Mouse (Mus musculus) kidney, embryonic 14.5 days (tissue): ENCODE results near the gene Methig1. TPM values are rescaled to one million over a fixed set of nuclear protein-coding genes. Genes with fewer than 3 reads are reported as not detected.
"Not testable (repeated sequence)": the region's sequence is repeated elsewhere in the genome, so short reads cannot be mapped to it uniquely, and the experiment has no call there.

Experiments used
- ATAC-seq: fragments of 200-750 bp; cut with Nextera tagmentation; 2 replicates; pipeline ENCODE4 v1.8.0; 2017; ENCODE audit warnings: moderate number of reproducible peaks, mild to moderate bottlenecking, moderate TSS enrichment, moderate library complexity; ENCODE audit not compliant: low FRiP score, low TSS enrichment
- H3K27ac ChIP-seq: fragments of 300-500 bp; sonication (generic); 2 replicates; pipeline ENCODE4 v1.5.1; 2014; ENCODE audit warnings: low read depth, mild to moderate bottlenecking, low read length, moderate library complexity, mixed read lengths
- H3K27me3 ChIP-seq: fragments of 300-500 bp; sonication (generic); 2 replicates; pipeline ENCODE4 v1.6.1; 2014; ENCODE audit warnings: mild to moderate bottlenecking, low read length; ENCODE audit not compliant: control insufficient read depth, insufficient read depth
- H3K36me3 ChIP-seq: fragments of 300-500 bp; sonication (generic); 2 replicates; pipeline ENCODE4 v1.6.1; 2014; ENCODE audit warnings: low read length, mixed read lengths; ENCODE audit not compliant: control insufficient read depth, insufficient read depth
- H3K4me1 ChIP-seq: fragments of 300-500 bp; sonication (generic); 2 replicates; pipeline ENCODE4 v1.6.1; 2014; ENCODE audit warnings: low read length, mixed read lengths; ENCODE audit not compliant: control insufficient read depth, insufficient read depth
- H3K4me2 ChIP-seq: fragments of 300-500 bp; sonication (generic); replicated peaks from 2 replicates; pipeline ENCODE4 v1.6.1; 2014; ENCODE audit warnings: low read depth, mild to moderate bottlenecking, low read length
- H3K4me3 ChIP-seq: fragments of 300-500 bp; sonication (generic); 2 replicates; pipeline ENCODE4 v1.5.1; 2014; ENCODE audit warnings: mild to moderate bottlenecking, low read length
- H3K9ac ChIP-seq: fragments of 300-500 bp; sonication (generic); 2 replicates; pipeline ENCODE4 v1.6.1; 2014; ENCODE audit warnings: low read depth, mild to moderate bottlenecking, low read length, moderate library complexity
- H3K9me3 ChIP-seq: fragments of 300-500 bp; sonication (generic); 2 replicates; pipeline ENCODE4 v1.6.1; 2016; ENCODE audit warnings: low read length; ENCODE audit not compliant: control insufficient read depth
- WGBS: fragments of 180-500 bp; shearing (Covaris S2); extraction: QIAGEN DNeasy Blood & Tissue Kit; methylation state at CpG from one replicate; pipeline ENCODE4 v1.1.7; 2014; 5-methylcytosine and 5-hydroxymethylcytosine counted together
- polyA plus RNA-seq: library from polyadenylated mRNA; unstranded; fragments of >200 nt; fragmentation: Nextera tagmentation; extraction: Ambion mirVana; gene quantifications from 2 replicates; pipeline ENCODE4 v1.2.1, GENCODE M21; 2014

Gene Methig1
- polyA plus RNA-seq, 1 experiment from 2014 or later: 0.27 TPM

DNA sequence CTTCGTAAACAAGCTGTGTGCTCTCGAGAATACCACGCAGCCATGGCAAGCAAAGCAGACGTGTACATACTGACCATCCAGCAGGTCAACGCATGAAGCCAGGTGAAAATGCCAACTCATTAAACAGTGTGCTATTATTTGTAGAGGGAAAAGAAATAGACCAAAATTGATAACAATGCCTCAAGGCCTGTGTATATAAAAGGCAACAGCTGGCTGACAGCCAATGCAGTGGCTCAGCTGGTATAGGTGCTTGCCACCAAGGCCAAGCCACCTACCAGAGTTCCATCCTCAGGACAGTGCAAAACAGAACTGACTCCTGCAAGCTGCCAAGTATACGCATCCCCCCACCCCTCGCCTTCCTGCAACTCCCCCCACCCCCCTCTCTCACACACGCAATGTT lies 62.7 kb downstream of the Methig1 start:
- 92% methylated on average over 8 of the region's 8 CpGs for WGBS
- Histone ChIP-seq H3K36me3 (peaks cover 4% of the 10 kb centered on the region), H3K9me3 (no peaks in the 10 kb centered on the region), H3K27me3 (no peaks in the 10 kb centered on the region), H3K4me1 (peaks cover 24% of the 10 kb centered on the region), H3K4me2 (no peak overlapping the region), H3K4me3 (no peak overlapping the region), H3K9ac (no peak overlapping the region), H3K27ac (no peak overlapping the region)
- ATAC-seq: no peak

DNA sequence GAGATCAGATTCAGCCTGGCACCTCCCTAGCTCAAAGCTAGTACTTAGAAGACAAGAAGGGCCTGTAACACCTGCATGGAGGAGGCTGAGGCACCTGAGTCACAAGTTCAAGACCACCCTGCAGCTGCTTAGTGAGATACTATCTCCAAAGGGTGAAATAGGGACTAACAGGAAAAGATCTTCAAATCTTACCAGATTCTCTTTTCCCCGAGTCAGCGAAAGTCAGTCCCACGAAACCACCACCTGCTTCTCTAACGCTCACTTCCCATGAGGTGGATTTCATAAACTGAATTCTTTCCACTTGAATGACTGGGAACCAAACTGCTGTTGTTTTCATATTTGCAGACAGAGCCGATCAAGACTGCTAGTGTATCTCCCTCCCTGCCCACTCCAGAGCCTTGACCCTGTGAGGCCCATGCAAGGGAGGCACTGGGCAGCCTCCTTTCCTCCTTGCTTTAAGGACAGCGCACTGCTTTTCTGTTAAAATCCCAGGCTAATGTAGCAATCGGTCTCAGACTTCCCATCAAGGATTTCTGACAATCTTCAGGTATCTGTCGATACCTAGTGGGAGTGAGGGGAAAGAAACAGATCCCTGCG lies 65.0 kb downstream of the Methig1 start:
- Histone ChIP-seq H3K4me3 (no peak overlapping the region), H3K9me3 (no peaks in the 10 kb centered on the region), H3K27me3 (no peaks in the 10 kb centered on the region), H3K9ac (no peak overlapping the region), H3K4me1 (peaks cover 34% of the 10 kb centered on the region), H3K27ac (peak overlapping the region; percentile 6; the same call in 1 of the 2 replicates), H3K4me2 (no peak overlapping the region), H3K36me3 (no peaks in the 10 kb centered on the region)
- ATAC-seq: no peak
- WGBS: 70% methylated on average over 9 of the region's 9 CpGs

DNA sequence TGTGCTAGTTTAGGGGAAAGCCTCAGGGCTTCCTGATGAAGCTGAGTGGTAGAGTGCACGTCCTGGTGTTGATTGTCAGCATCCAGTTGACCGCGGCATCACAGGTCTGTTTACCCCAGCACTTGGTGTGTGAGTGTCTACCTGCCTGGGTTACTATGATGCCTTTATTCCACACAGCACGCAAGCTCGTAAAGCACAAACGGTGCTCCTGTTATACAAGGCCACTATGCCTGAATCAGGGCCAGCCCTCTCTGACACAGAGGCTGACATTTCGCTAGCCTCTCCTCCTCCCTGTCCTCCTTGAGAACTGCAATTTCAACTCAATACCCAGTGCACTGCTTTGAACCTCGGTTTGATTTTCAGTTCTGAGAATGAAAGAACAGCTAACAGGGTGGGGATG lies 66.4 kb downstream of the Methig1 start:
- Histone ChIP-seq H3K4me3 (no peak overlapping the region), H3K36me3 (no peaks in the 10 kb centered on the region), H3K4me1 (peaks cover 43% of the 10 kb centered on the region), H3K4me2 (no peak overlapping the region), H3K9ac (no peak overlapping the region), H3K9me3 (no peaks in the 10 kb centered on the region), H3K27ac (no peak overlapping the region), H3K27me3 (0 out of 2 replicates have a peak, but pooled peaks cover 3% of the 10 kb centered on the region)
- 59% methylated on average over 8 of the region's 8 CpGs for WGBS
- no peak for ATAC-seq

DNA sequence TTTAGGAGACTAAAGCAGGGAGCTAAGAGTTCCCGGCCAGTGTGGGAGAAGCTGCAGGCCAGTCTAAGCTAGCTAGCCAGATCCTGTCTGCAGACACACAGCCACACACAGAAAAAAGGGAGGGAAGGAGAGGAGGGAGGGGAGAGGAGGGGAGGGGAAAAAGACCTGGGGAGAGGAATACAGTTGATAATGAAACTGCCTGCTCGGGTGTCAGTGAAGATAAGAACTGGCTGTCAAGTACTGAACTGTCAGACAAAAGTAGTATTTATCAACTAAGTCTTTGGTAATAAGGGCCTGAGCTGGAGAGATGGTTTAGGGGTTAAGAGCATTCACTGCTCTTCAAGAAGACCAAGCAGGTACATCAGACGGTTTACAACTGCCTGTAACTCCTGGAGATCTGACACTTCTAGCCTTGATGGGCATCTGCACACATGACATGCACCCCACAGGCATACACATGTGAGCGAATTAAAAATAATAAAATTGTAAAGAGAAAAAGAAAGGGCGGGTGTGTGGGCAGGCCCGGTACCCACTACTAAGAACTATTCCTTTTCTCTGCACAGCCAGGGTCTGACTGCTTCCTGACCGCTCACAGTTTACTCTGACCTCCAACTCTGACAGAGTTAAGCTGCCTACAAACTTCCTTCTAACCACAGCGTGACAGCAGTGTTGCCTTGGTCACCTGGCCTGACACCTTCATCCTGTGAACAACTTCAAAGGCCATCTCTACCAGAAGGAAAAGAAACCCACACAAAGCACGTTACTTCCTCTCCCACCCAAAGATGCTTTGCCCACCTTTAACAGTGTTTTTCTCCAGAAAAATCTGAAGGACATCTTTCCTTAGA lies 67.2 kb downstream of the Methig1 start:
- WGBS: 58% methylated on average over 9 of the region's 9 CpGs
- Histone ChIP-seq H3K4me3 (no peak overlapping the region), H3K36me3 (no peaks in the 10 kb centered on the region), H3K27me3 (0 out of 2 replicates have a peak, but pooled peaks cover 3% of the 10 kb centered on the region), H3K4me2 (no peak overlapping the region), H3K4me1 (peaks cover 46% of the 10 kb centered on the region), H3K9ac (no peak overlapping the region), H3K9me3 (no peaks in the 10 kb centered on the region), H3K27ac (no peak overlapping the region)
- no peak for ATAC-seq

DNA sequence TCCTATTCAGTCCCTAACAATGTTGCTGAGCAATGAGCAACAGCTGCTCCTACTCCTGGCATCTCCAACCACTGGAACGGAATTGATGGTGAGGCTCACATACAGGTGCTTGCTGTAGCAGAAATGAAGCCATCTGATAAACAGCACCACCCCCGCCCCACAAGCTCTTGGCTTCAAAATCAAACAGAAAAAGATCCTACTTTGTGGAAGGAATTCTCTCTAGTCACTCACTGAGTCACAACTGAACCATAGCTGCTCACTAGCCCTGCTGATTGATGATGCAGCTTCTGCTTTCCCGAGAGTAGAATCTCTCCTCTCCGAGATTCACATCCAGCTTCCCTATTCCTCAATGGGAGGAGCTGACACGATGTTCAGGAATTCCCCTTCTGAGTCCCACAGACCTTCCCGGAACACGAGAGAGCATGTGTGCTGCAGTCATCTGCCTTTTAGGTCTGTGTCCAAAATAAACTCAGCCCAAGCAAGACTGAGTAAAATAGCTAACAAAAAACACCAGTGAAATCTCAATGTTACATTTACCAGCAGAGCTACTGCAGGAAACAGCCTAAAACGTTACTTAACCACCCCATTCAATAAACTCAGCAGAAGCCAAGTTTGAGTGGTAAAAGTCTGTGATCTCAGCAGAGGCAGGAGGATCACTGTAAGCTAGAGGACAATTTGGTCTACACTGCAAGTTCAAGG lies 68.3 kb downstream of the Methig1 start:
- Histone ChIP-seq H3K9me3 (no peaks in the 10 kb centered on the region), H3K27ac (peak overlapping the region; percentile 33; the same call in 1 of the 2 replicates), H3K27me3 (0 out of 2 replicates have a peak, but pooled peaks cover 6% of the 10 kb centered on the region), H3K4me3 (peak overlapping the region; percentile 94; the same call in 1 of the 2 replicates), H3K4me2 (peak overlapping the region; percentile 96), H3K36me3 (no peaks in the 10 kb centered on the region), H3K9ac (peak overlapping the region; percentile 19; the same call in 1 of the 2 replicates), H3K4me1 (peaks cover 46% of the 10 kb centered on the region)
- ATAC-seq: no peak
- WGBS: 19% methylated on average over 8 of the region's 8 CpGs

DNA sequence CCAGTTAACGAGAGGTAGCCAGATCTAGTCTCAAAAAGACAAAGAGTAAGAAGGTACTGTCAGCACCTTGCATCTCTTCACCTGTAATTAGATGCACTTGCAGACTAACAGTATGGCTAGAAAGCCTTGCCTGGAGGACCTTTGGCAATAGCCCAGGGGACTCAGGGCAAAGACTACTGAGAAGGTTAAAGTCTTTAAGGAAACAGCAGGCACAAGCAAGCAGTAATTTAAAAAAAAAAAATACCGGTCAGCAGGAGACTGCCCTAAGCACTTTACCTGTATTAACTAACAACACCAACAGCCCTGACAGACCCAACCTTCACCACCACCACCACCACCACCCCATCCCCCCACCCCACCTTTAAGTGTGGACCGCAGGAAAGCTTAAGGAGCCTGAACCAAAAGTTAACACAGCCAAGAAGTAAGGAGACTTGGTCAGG lies 68.8 kb downstream of the Methig1 start, which contains the start of gene Gm5475:
Gene Gm5475 (plus strand): TSS at position 390 of the 440 bp plus-strand sequence.
- ATAC-seq, H3K27me3 ChIP-seq, H3K9me3 ChIP-seq, H3K36me3 ChIP-seq: not testable (repeated sequence)
- peak within 1 kb of the TSS; percentile 49 for H3K27ac ChIP-seq
- 24% methylated on average over 3 of the region's 3 CpGs for WGBS
- H3K4me1 ChIP-seq: peaks cover 46% of the 10 kb centered on the region
- H3K9ac ChIP-seq: peak within 1 kb of the TSS; percentile 91
- H3K4me2 ChIP-seq: peak within 1 kb of the TSS; percentile 96
- peak within 1 kb of the TSS; percentile 94 for H3K4me3 ChIP-seq

DNA sequence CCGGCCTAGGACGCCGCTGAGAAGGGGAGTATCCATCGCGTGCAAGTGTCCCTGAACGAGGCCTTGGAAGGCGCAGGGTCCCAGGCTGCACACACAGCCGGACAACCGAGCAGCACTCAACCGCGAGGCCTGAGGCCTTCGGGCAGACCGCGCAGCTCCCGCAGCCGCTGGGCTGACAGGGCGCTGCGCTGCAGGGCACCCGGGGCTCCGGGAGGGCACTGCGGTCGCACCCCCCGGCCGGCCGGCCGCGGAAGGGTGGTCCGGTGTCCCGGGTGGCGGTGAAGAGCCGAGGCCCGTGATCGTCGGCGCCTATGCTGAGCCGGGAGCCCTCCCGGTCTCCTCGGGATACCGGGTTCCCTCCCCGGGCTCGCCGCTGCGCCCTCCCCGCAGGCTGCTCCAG lies 69.5 kb downstream of the Methig1 start:
- peaks cover 46% of the 10 kb centered on the region for H3K4me1 ChIP-seq
- no peaks in the 10 kb centered on the region for H3K9me3 ChIP-seq
- H3K27me3 ChIP-seq: 0 out of 2 replicates have a peak, but pooled peaks cover 6% of the 10 kb centered on the region
- H3K4me2 ChIP-seq: peak overlapping the region; percentile 96
- peak; percentile 58 for ATAC-seq
- H3K9ac ChIP-seq: peak overlapping the region; percentile 91
- no peaks in the 10 kb centered on the region for H3K36me3 ChIP-seq
- WGBS: under 1% methylated on average over 43 of the region's 44 CpGs
- H3K27ac ChIP-seq: peak overlapping the region; percentile 49
- peak overlapping the region; percentile 94 for H3K4me3 ChIP-seq

DNA sequence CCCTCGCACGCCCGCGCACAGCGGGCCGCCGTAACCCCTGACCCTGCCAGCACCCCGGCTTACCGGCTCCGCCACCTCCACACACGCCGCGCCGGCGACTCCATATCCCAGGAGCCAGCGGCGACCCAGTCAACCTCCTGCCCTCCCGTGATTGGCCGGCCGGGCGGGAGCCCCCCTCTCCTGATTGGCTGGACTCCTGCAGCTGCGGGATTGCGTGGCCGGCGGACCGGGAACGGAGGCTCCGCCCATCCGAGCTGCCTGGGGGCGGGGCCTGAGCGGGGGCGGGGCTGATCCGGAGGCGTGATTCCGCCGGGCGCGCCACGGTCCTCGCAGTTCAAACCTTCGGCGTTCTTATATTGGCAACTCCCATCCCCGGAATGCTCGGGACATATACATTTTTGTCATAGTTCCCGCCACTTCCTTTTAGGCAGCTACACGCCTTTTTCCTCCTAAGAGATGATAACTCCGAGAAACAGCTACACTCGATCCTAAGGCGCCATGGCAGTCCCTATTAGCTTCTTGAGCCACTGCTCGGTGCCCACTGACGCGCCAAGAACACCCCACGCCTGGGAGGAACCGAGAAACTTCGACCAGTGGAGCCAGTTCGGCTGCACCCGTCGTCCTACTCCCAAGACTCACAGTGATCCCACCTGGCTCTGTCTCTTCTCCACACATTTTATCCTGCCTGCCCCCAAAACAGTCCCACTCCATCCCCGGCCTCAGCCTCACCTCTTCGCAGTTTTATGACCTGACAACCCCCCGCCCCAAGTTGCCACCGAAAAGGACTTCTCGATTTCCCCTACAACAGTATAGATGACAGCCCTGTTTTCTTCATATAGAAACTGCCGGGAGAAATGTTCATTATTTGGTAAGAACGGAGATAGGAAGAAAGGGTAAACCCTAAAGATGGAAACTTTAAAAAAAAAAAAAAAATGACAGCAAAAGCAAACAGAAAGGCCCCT lies 70.2 kb downstream of the Methig1 start:
- H3K4me1 ChIP-seq: peaks cover 40% of the 10 kb centered on the region
- H3K27me3 ChIP-seq: 0 out of 2 replicates have a peak, but pooled peaks cover 6% of the 10 kb centered on the region
- 1% methylated on average over 64 of the region's 65 CpGs for WGBS
- H3K4me3 ChIP-seq: peak overlapping the region; percentile 94
- H3K9ac ChIP-seq: peak overlapping the region; percentile 91
- H3K27ac ChIP-seq: peak overlapping the region; percentile 49; the same call in 1 of the 2 replicates
- H3K4me2 ChIP-seq: peak overlapping the region; percentile 96
- no peaks in the 10 kb centered on the region for H3K36me3 ChIP-seq
- ATAC-seq: peak; percentile 96
- no peaks in the 10 kb centered on the region for H3K9me3 ChIP-seq
